Mouse (Mus musculus) stomach, postnatal 0 days (tissue): ENCODE data around the gene Eps15.

Experiments
- CTCF ChIP-seq: IDR thresholded peaks from 2 replicates; pipeline ENCODE4 v1.5.1; 2016; ENCODE audit warnings: antibody characterized with exemption, low read depth, mild to moderate bottlenecking, moderate library complexity
- EP300 ChIP-seq: optimal IDR thresholded peaks from 2 replicates; pipeline ENCODE3; 2016; ENCODE audit warnings: antibody characterized with exemption

DNA sequence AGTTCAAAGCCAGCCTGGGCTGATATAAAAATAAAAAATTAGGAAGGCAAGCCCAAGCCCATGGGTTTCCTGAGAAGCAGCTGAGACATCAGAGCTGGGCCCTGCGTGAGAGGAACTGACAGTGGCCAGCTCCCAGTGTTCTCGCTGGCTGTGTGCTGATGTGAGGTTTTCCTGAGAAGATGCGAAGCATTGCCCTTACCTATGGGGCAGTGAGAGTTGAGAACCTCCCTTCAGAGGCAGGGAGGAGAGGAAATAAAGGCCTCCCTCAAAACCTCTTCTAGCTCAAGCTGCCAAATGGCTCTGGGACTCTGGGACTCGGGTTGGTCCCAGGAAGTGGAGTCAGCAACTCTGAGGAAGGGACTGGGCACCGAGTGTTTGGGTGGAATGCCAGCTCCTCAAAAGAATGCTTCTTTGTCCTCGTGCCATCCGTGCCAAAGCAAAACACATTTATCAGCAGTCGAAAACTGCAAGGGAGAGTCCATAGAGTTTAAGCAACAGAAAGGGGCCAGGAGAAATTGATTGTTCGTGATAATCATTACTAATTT is 45.2 kb upstream of the Eps15 start:
- no peak for TF ChIP-seq CTCF
- TF ChIP-seq EP300: no peak
